Comparison of ENCODE assay signal across 7 mouse cellular contexts in genomic region chr2:5403850-5404249, GRCm38 (mm10).
DNase-seq lines count a peak whose midpoint lies in the region; ATAC-seq and TF ChIP-seq lines count a peak whose summit lies in the region.

No protein-coding gene starts in this region.

- WGBS in forebrain, embryonic 13.5 days: 63% methylated on average over 3 of the region's 3 CpGs
- WGBS in kidney, embryonic 14.5 days: 60% methylated on average over 3 of the region's 3 CpGs

- in situ Hi-C loops in ES-E14 (cut with MboI; ENCODE audit: low sequenced_read_pairs in 2 of 2, unreplicated experiment in 2 of 2): loop anchor here in 1 of 2 experiments (25.0 kb wide), 1 partner anchor 317 kb away; no protein-coding TSS in a partner anchor

- no peak overlapping the region for H3ac ChIP-seq in myocyte (ENCODE audit: control insufficient read depth, insufficient read length)

- no peak for TF ChIP-seq POLR2A in myocyte (IDR thresholded peaks at IDR 0.05; ENCODE audit: insufficient read length, low read depth)

- no peak for ATAC-seq in forebrain, embryonic 13.5 days
- no peak for ATAC-seq in kidney, embryonic 14.5 days (ENCODE audit: low FRiP score, low TSS enrichment)

- H3K27me3 ChIP-seq in myocyte (ENCODE audit: control insufficient read depth, insufficient read depth, insufficient read length): no peaks in the 10 kb centered on the region
- H3K27me3 ChIP-seq in forebrain, embryonic 13.5 days: no peaks in the 10 kb centered on the region
- H3K27me3 ChIP-seq in kidney, embryonic 14.5 days (ENCODE audit: control insufficient read depth, insufficient read depth, low read length): no peaks in the 10 kb centered on the region

- H3K4me1 ChIP-seq in ES-E14 (ENCODE audit: control insufficient read depth in 2 of 2, insufficient read depth in 2 of 2, low read length in 2 of 2, poor library complexity in 1 of 2): peaks cover 0 to 5% of the 10 kb centered on the region in 2 experiments; a peak in 1 of 4 replicates
- H3K4me1 ChIP-seq in forebrain, embryonic 13.5 days: 0 out of 2 replicates have a peak, but pooled peaks cover 4% of the 10 kb centered on the region
- H3K4me1 ChIP-seq in kidney, embryonic 14.5 days (ENCODE audit: control insufficient read depth, insufficient read depth, low read length): no peaks in the 10 kb centered on the region

- H3K4me3 ChIP-seq in layer of hippocampus, adult 2 months: no peak overlapping the region
- no peak overlapping the region for H3K4me3 ChIP-seq in ES-E14 (ENCODE audit: insufficient read depth in 1 of 2, low read depth in 1 of 2, low read length in 2 of 2, poor library complexity in 1 of 2, severe bottlenecking in 1 of 2)
- H3K4me3 ChIP-seq in myocyte: no peak overlapping the region
- H3K4me3 ChIP-seq in forebrain, embryonic 13.5 days: no peak overlapping the region
- no peak overlapping the region for H3K4me3 ChIP-seq in kidney, embryonic 14.5 days (ENCODE audit: low read length)

- no peaks in the 10 kb centered on the region for H3K79me2 ChIP-seq in myocyte (ENCODE audit: control insufficient read depth, insufficient read depth)

- peak in 1 of 2 experiments; percentile 46 for DNase-seq in layer of hippocampus, adult 2 months (ENCODE audit: low spot score in 2 of 2)
- DNase-seq in layer of hippocampus, adult 18-20 months (ENCODE audit: low spot score in 2 of 2): no peak
- peak; percentile 47 for DNase-seq in ES-E14 (ENCODE audit: low read depth, low spot score)
- peak; percentile 13 to 17 for DNase-seq in cerebellum, postnatal 36 days

- H3K4me2 ChIP-seq in myocyte (ENCODE audit: low read depth): no peak overlapping the region
- no peak overlapping the region for H3K4me2 ChIP-seq in forebrain, embryonic 13.5 days
- H3K4me2 ChIP-seq in kidney, embryonic 14.5 days (replicated peaks; ENCODE audit: low read depth, low read length): no peak overlapping the region

- H3K27ac ChIP-seq in layer of hippocampus, adult 2 months: no peak overlapping the region
- H3K27ac ChIP-seq in ES-E14 (ENCODE audit: insufficient read depth, low read depth, low read length, poor library complexity, severe bottlenecking): no peak overlapping the region
- no peak overlapping the region for H3K27ac ChIP-seq in forebrain, embryonic 13.5 days
- H3K27ac ChIP-seq in kidney, embryonic 14.5 days (ENCODE audit: low read depth, low read length): no peak overlapping the region

- no peak overlapping the region for H3K9ac ChIP-seq in ES-E14 (ENCODE audit: insufficient read depth, low read depth, low read length, poor library complexity, severe bottlenecking)
- no peak overlapping the region for H3K9ac ChIP-seq in forebrain, embryonic 13.5 days
- H3K9ac ChIP-seq in kidney, embryonic 14.5 days (ENCODE audit: low read depth, low read length): no peak overlapping the region

- H3K9me3 ChIP-seq in ES-E14 (ENCODE audit: control insufficient read depth, insufficient read depth, low read depth, low read length): no peaks in the 10 kb centered on the region
- no peaks in the 10 kb centered on the region for H3K9me3 ChIP-seq in forebrain, embryonic 13.5 days (replicated peaks)
- H3K9me3 ChIP-seq in kidney, embryonic 14.5 days (ENCODE audit: control insufficient read depth, low read length): no peaks in the 10 kb centered on the region

- no peaks in the 10 kb centered on the region; the same call in 1 of the 2 replicates for H3K36me3 ChIP-seq in ES-E14 (ENCODE audit: control insufficient read depth, insufficient read depth, low read length, poor library complexity, severe bottlenecking)
- H3K36me3 ChIP-seq in myocyte (ENCODE audit: control insufficient read depth, insufficient read depth): no peaks in the 10 kb centered on the region
- H3K36me3 ChIP-seq in forebrain, embryonic 13.5 days (ENCODE audit: poor library complexity, severe bottlenecking): no peaks in the 10 kb centered on the region
- H3K36me3 ChIP-seq in kidney, embryonic 14.5 days (ENCODE audit: control insufficient read depth, insufficient read depth, low read length): no peaks in the 10 kb centered on the region

- TF ChIP-seq CTCF in layer of hippocampus, adult 2 months (conservative IDR thresholded peaks at IDR 0.05): peak; percentile 78

TF ChIP-seq in ES-E14, 5 proteins besides CTCF, POLR2A, EP300 and RAD21:
- TF ChIP-seq HCFC1 (IDR thresholded peaks at IDR 0.05; ENCODE audit: borderline replicate concordance, insufficient read depth, low read length) (no peak), ZC3H11A (IDR thresholded peaks at IDR 0.05; ENCODE audit: borderline replicate concordance, low read depth, low read length) (0 out of 2 replicates have a peak, but pooled peaks have one; percentile 3)

TF ChIP-seq in myocyte, 11 proteins besides CTCF, POLR2A, EP300 and RAD21:
- TF ChIP-seq E2F4 (IDR thresholded peaks at IDR 0.05; ENCODE audit: insufficient read depth) (no peak), MAX (IDR thresholded peaks at IDR 0.05; ENCODE audit: low read depth) (no peak), TCF12 (IDR thresholded peaks at IDR 0.05; ENCODE audit: insufficient read depth, poor library complexity, severe bottlenecking) (no peak), REST (IDR thresholded peaks at IDR 0.05; ENCODE audit: insufficient read depth, insufficient read length) (no peak), SRF (IDR thresholded peaks at IDR 0.05; ENCODE audit: control insufficient read depth, insufficient read length, low read depth) (no peak), CEBPB (IDR thresholded peaks at IDR 0.05; ENCODE audit: insufficient read depth, poor library complexity, severe bottlenecking) (peak; percentile 63; the same call in 1 of the 2 replicates)

Comparison
In these comparisons a context has a peak if more than half of its experiments do, and no peak if none do; other contexts are left out.
1. DNase-seq: peak in ES-E14 (single experiment) and cerebellum, postnatal 36 days (2 of 2); none in layer of hippocampus, adult 18-20 months (0 of 2).